Mouse (Mus musculus): ENCODE results near the gene Cox18.
"Not testable (repeated sequence)": the region's sequence is repeated elsewhere in the genome, so short reads cannot be mapped to it uniquely, and the experiment has no call there.

The Cox18 gene

GRCm38 (mm10) chr5:90223534-90224381 is at the start of gene Cox18:
Gene Cox18 (minus strand): TSS chr5:90224001.
- peak; percentile 98 for DNase-seq (ENCODE audit: low spot score)

- DNase-seq (ENCODE audit: low spot score), result not testable (repeated sequence)
Measured at GRCm38 (mm10) chr5:90262230-90262629, 38.4 kb upstream of the Cox18 start.

- no peak for DNase-seq (ENCODE audit: low spot score)
Measured at GRCm38 (mm10) chr5:90257023-90257422, 33.2 kb upstream of the Cox18 start.

- DNase-seq (ENCODE audit: low spot score), result no peak
Measured at GRCm38 (mm10) chr5:90247503-90247902, 23.7 kb upstream of the Cox18 start.

GRCm38 (mm10) chr5:90246987-90247386 is 23.2 kb upstream of the Cox18 start:
- DNase-seq (ENCODE audit: low spot score), result no peak

- DNase-seq (ENCODE audit: low spot score), result no peak
Measured at GRCm38 (mm10) chr5:90246567-90246966, 22.8 kb upstream of the Cox18 start.

- no peak for DNase-seq (ENCODE audit: low spot score)
Measured at GRCm38 (mm10) chr5:90245416-90245815, 21.6 kb upstream of the Cox18 start.

GRCm38 (mm10) chr5:90235217-90235616 is 11.4 kb upstream of the Cox18 start:
- no peak for DNase-seq (ENCODE audit: low spot score)

- no peak for DNase-seq (ENCODE audit: low spot score)
Measured at GRCm38 (mm10) chr5:90233305-90233704, 9.5 kb upstream of the Cox18 start.

GRCm38 (mm10) chr5:90229760-90230159 is 6.0 kb upstream of the Cox18 start:
- no peak for DNase-seq (ENCODE audit: low spot score)

GRCm38 (mm10) chr5:90226696-90227095 is 2.9 kb upstream of the Cox18 start:
- DNase-seq (ENCODE audit: low spot score), result no peak

- DNase-seq (ENCODE audit: low spot score), result no peak
Measured at GRCm38 (mm10) chr5:90224730-90225129, 929 bp upstream of the Cox18 start.

GRCm38 (mm10) chr5:90222937-90223336 is 864 bp downstream of the Cox18 start:
- no peak for DNase-seq (ENCODE audit: low spot score)

GRCm38 (mm10) chr5:90217791-90218190 is 6.0 kb downstream of the Cox18 start:
- peak; percentile 33 for DNase-seq (ENCODE audit: low spot score)

- DNase-seq (ENCODE audit: low spot score), result no peak
Measured at GRCm38 (mm10) chr5:90217226-90217625, 6.6 kb downstream of the Cox18 start.

- no peak for DNase-seq (ENCODE audit: low spot score)
Measured at GRCm38 (mm10) chr5:90213356-90213755, 10.4 kb downstream of the Cox18 start.

- DNase-seq (ENCODE audit: low spot score), result no peak
Measured at GRCm38 (mm10) chr5:90203168-90203567, 20.6 kb downstream of the Cox18 start.

GRCm38 (mm10) chr5:90202447-90203117 is 21.2 kb downstream of the Cox18 start:
- no peak for DNase-seq (ENCODE audit: low spot score)

- DNase-seq (ENCODE audit: low spot score), result no peak
Measured at GRCm38 (mm10) chr5:90199922-90200632, 23.7 kb downstream of the Cox18 start.

GRCm38 (mm10) chr5:90194831-90195230 is 29.0 kb downstream of the Cox18 start:
- peak; percentile 40 for DNase-seq (ENCODE audit: low spot score)

GRCm38 (mm10) chr5:90182782-90183181 is 41.0 kb downstream of the Cox18 start:
- DNase-seq (ENCODE audit: low spot score), result no peak

- no peak for DNase-seq (ENCODE audit: low spot score)
Measured at GRCm38 (mm10) chr5:90179094-90179493, 44.7 kb downstream of the Cox18 start.

- no peak for DNase-seq (ENCODE audit: low spot score)
Measured at GRCm38 (mm10) chr5:90178116-90178515, 45.7 kb downstream of the Cox18 start.

All from ovary, postnatal 36 days (tissue).